In the genomic region with DNA sequence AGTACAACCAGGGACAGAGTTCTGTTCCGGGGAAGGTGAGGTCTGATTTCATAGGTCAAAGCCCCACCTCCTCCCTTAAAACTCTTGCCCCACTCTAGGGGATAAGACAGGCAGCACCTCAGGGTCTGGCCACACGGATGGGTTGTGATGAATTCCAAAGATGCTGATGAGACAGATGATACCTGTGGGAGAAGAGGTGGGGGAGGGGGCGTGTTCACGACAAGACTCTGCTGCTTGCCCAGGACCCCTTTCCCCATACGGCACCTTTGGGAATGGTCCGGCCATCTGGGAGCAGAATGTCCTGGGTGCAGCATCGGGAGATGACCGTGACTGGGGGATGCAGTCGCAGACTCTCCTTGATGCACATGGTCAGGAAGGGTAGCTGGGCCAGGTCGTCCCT, we compare ENCODE assay signal across 23 mouse cellular contexts. TPM values are rescaled to one million over a fixed set of nuclear protein-coding genes. Genes with fewer than 3 reads are reported as not detected.
A peak's percentile ranks its signal among the peaks of the same experiment; 100 is the strongest.
DNase-seq lines count a peak whose midpoint lies in the region; ATAC-seq and TF ChIP-seq lines count a peak whose summit lies in the region.
"Had no signal": no experiment of that assay in that cellular context is flagged by ENCODE, and none has a peak within 500 bp of the region (broad histone marks: within the 10 kb centered on the region; RNA-seq: fewer than 3 reads in every experiment).

No protein-coding gene starts in this region.

- no peak overlapping the region for H3K27ac ChIP-seq in intestine, embryonic 15.5 days
- no peak overlapping the region for H3K27ac ChIP-seq in intestine, postnatal 0 days (ENCODE audit: low read depth, low read length)

- TF ChIP-seq CTCF in intestine, postnatal 0 days (IDR thresholded peaks at IDR 0.05; ENCODE audit: low read depth), result no peak
- TF ChIP-seq CTCF in E14TG2a.4 (conservative IDR thresholded peaks at IDR 0.05; ENCODE audit: low read length), result no peak

- no peak overlapping the region for H3K4me3 ChIP-seq in intestine, embryonic 15.5 days (replicated peaks)
- no peak overlapping the region for H3K4me3 ChIP-seq in intestine, postnatal 0 days (ENCODE audit: low read depth, low read length)
- H3K4me3 ChIP-seq in E14TG2a.4 (replicated peaks; ENCODE audit: low read length), result peak overlapping the region; percentile 74; the same call in 1 of the 2 replicates

- WGBS in intestine, embryonic 15.5 days, result 83% methylated on average over 10 of the region's 10 CpGs
- WGBS in intestine, postnatal 0 days, result 83% methylated on average over 10 of the region's 10 CpGs

- H3K4me1 ChIP-seq in intestine, embryonic 15.5 days (replicated peaks), result 0 out of 2 replicates have a peak, but pooled peaks cover 3% of the 10 kb centered on the region
- no peaks in the 10 kb centered on the region for H3K4me1 ChIP-seq in intestine, postnatal 0 days (replicated peaks; ENCODE audit: control insufficient read depth, insufficient read depth, low read length)
- peaks cover 50% of the 10 kb centered on the region for H3K4me1 ChIP-seq in E14TG2a.4 (replicated peaks; ENCODE audit: low read depth, low read length)

- DNase-seq in heart, adult 11 months, result peak; percentile 87
- no peak for DNase-seq in heart, adult 18-20 months
- no peak for DNase-seq in kidney, postnatal 25 days
- DNase-seq: adrenal gland, adult 2 months; adrenal gland, adult 8-10 months; adrenal gland, postnatal 10 days; adrenal gland, postnatal 14 days; adrenal gland, postnatal 25 days; adrenal gland, postnatal 36 days; B cell, adult 2 months; cerebellum, adult 11 months; cerebellum, adult 11-12 months; cerebellum, adult 18-20 months; cerebellum, adult 2 months had no signal

- H3K36me3 ChIP-seq in intestine, embryonic 15.5 days, result no peaks in the 10 kb centered on the region
- no peaks in the 10 kb centered on the region for H3K36me3 ChIP-seq in intestine, postnatal 0 days (ENCODE audit: control insufficient read depth, insufficient read depth)
- no peaks in the 10 kb centered on the region for H3K36me3 ChIP-seq in E14TG2a.4 (ENCODE audit: insufficient read depth, low read length)
- H3K36me3 ChIP-seq: G1E had no signal

- H3K27me3 ChIP-seq in intestine, embryonic 15.5 days (replicated peaks), result no peaks in the 10 kb centered on the region
- H3K27me3 ChIP-seq in intestine, postnatal 0 days (replicated peaks; ENCODE audit: control insufficient read depth, insufficient read depth, low read length), result no peaks in the 10 kb centered on the region
- H3K27me3 ChIP-seq in E14TG2a.4 (ENCODE audit: insufficient read depth, low read length), result peaks cover 12% of the 10 kb centered on the region

- H3K4me2 ChIP-seq in intestine, embryonic 15.5 days (replicated peaks), result no peak overlapping the region
- H3K4me2 ChIP-seq in intestine, postnatal 0 days (replicated peaks; ENCODE audit: low read depth), result no peak overlapping the region

- ATAC-seq in intestine, embryonic 15.5 days, result peak; percentile 4; the same call in 1 of the 2 replicates
- ATAC-seq in intestine, postnatal 0 days, result no peak
- ATAC-seq: activated CD4-positive, CD25-positive, alpha-beta regulatory T cell, adult 4 months; CD4-positive, CD25-positive, alpha-beta regulatory T cell, adult 4 months; Patski had no signal

- no peak overlapping the region for H3K9ac ChIP-seq in intestine, embryonic 15.5 days
- no peak overlapping the region for H3K9ac ChIP-seq in intestine, postnatal 0 days (ENCODE audit: low read depth, low read length)

- no peaks in the 10 kb centered on the region for H3K9me3 ChIP-seq in intestine, embryonic 15.5 days
- no peaks in the 10 kb centered on the region for H3K9me3 ChIP-seq in intestine, postnatal 0 days (ENCODE audit: control insufficient read depth)
- peaks cover 4% of the 10 kb centered on the region; the same call in 1 of the 2 replicates for H3K9me3 ChIP-seq in E14TG2a.4 (ENCODE audit: low read length)
- H3K9me3 ChIP-seq: G1E had no signal

RNA-seq across cellular contexts. Expression of gene Cyp4f14, which starts 11.0 kb away (rescaled TPM):
- total RNA-seq in heart, adult 18-20 months (2021), result under 1 TPM in 1 of 2 experiments, not detected in 1; 0.22 TPM
- 2.7 and 2.9 TPM in 2 replicates for polyA plus RNA-seq in intestine, embryonic 15.5 days (2015; fragmentation: Nextera tagmentation; extraction: Ambion mirVana)
- 1.7 and 1.9 TPM in 2 replicates for polyA plus RNA-seq in intestine, postnatal 0 days (2015; fragmentation: Nextera tagmentation; extraction: Ambion mirVana)
- total RNA-seq: CH12.LX, MEL had no signal
- polyA plus RNA-seq: activated CD4-positive, CD25-positive, alpha-beta regulatory T cell, adult 4 months; CD4-positive, CD25-positive, alpha-beta regulatory T cell, adult 4 months; G1E; Patski had no signal

RNA-seq across cellular contexts. Expression of gene Zfp870, which starts 14.7 kb away (rescaled TPM):
- total RNA-seq in heart, adult 18-20 months (2021), result 1 to 10 TPM; 6.1 to 7.8 TPM
- polyA plus RNA-seq in intestine, embryonic 15.5 days (2015; fragmentation: Nextera tagmentation; extraction: Ambion mirVana), result 6.4 and 6.9 TPM in 2 replicates
- polyA plus RNA-seq in intestine, postnatal 0 days (2015; fragmentation: Nextera tagmentation; extraction: Ambion mirVana), result 2.9 and 3.0 TPM in 2 replicates
- total RNA-seq: MEL had no signal

RNA-seq across cellular contexts. Expression of gene Cyp4f13, which starts 41.0 kb away (rescaled TPM):
- 10 to 100 TPM in 1 of 2 experiments, 1 to 10 TPM in 1; 8.7 to 12.9 TPM for total RNA-seq in heart, adult 18-20 months (2021)
- polyA plus RNA-seq in intestine, embryonic 15.5 days (2015; fragmentation: Nextera tagmentation; extraction: Ambion mirVana), result 21.1 and 22.4 TPM in 2 replicates
- polyA plus RNA-seq in intestine, postnatal 0 days (2015; fragmentation: Nextera tagmentation; extraction: Ambion mirVana), result 61.8 and 62.9 TPM in 2 replicates

RNA-seq across cellular contexts. Expression of gene Zfp472, which starts 59.4 kb away (rescaled TPM):
- total RNA-seq in heart, adult 18-20 months (2021), result 1 to 10 TPM; 1.8 to 2.1 TPM
- 10.0 and 10.7 TPM in 2 replicates for polyA plus RNA-seq in intestine, embryonic 15.5 days (2015; fragmentation: Nextera tagmentation; extraction: Ambion mirVana)
- 4.9 and 5.3 TPM in 2 replicates for polyA plus RNA-seq in intestine, postnatal 0 days (2015; fragmentation: Nextera tagmentation; extraction: Ambion mirVana)
